Mouse (Mus musculus): Measurements from ENCODE around the gene Gm7694. TPM values are rescaled to one million over a fixed set of nuclear protein-coding genes. Genes with fewer than 3 reads are reported as not detected.

The Gm7694 gene
- 0.21 and 0.39 TPM in 2 replicates for polyA plus RNA-seq (2012)

DNA sequence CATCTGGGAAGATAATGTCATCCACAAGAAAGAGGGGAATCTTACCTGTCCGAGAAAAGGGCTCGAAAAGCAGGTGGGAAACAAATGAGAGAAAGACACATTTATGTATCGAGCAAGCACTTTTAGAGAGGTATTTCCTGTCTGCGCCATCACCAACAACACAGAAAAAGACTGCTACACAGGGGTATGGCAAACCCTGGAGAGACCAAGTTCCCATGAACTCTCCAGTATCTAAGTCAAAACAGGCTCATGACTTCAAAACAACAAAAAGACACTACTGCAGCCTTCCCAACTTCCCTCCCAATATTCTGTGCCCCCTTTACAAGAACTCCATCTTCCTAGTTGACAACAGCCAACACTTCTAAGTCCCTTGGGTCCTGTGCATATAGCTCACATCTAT, at the start of gene Gm7694:
Gene Gm7694, minus strand, starts transcription at position 101 of the 400 bp plus-strand sequence.
- no peak for TF ChIP-seq GATA1 (IDR thresholded peaks at IDR 0.05; ENCODE audit: low read length)

DNA sequence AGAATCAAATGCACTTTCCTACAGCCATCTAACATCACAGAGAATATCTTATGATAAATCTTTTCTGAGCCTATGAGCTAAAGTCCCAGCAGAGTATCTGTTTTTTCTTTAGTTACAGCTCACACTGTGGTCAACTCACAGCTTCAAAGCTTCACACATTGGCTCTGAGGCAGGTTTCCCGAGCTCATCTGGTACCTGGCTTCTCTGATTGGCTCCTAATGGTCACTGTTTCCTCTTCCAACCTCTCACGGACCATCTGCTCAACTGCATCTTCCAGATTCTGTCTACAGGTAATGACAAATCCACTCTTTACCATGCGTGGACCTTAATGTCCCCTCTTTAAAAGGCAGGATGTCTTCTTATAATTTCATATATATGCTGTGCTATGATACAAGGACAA, 47.2 kb upstream of the Gm7694 start:
- no peak for TF ChIP-seq GATA1 (IDR thresholded peaks at IDR 0.05; ENCODE audit: low read length)

DNA sequence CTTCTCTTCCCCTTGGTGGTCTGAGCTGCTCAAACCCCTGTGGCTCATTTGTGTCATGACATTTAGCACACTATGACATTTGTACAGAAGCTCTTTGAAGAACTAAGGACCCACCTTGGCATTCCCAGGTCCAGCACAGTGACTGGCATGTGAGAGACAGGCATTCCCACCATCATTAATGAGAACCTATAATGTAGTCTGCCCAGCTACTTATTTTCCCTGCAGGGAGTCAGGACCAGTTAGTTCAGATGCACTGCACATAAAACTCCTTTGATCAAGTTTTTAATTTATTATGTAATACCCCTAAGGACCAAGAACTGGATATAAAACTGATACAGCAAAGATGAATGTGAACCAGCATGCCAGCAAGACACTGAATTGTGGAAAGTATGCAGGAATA, 44.9 kb upstream of the Gm7694 start:
- no peak for TF ChIP-seq GATA1 (IDR thresholded peaks at IDR 0.05; ENCODE audit: low read length)

GRCm38 (mm10) chr1:170346266-170346665, 40.1 kb upstream of the Gm7694 start:
- TF ChIP-seq GATA1 (IDR thresholded peaks at IDR 0.05; ENCODE audit: low read length) = no peak

DNA sequence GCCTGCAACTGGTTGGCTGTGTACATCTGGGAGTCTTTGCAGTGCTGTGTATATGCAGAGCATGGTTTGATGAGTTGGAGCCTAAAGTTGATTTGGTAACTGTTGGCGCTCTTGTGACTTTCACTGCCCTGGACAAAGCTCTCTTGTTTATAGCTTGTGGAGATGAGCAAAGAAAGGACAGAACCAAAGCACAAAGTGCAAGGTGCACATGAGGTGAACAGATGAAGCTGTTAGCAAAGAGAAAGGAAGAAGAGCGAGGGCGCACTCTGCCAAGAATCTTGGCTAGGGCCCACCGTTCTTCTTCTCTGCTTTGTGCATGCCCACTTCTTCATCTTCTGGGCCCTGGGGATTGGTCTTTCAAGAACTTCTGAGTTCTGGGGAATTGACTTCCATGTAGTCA, 37.8 kb upstream of the Gm7694 start:
- no peak for TF ChIP-seq GATA1 (IDR thresholded peaks at IDR 0.05; ENCODE audit: low read length)

DNA sequence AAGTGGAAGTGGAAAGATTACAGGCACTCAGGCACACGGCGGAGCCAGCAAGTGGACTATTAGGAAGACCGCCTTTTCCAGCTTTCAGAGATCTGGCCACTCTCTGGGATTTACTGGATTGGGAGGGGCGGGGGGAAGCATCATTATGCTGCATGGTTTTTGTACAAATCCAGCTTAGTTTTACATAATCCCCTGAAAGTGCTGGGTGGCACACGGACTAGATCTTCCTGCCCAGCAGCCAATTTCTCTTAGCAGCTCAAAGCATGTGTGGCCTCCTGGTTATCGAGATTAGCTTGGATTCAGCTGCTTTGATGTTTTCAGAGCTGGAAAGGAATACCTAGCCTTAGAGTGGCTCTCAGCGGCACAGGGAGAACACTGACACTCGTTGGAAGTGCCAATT, 36.9 kb upstream of the Gm7694 start:
- TF ChIP-seq GATA1 (IDR thresholded peaks at IDR 0.05; ENCODE audit: low read length) = no peak

- no peak for TF ChIP-seq GATA1 (IDR thresholded peaks at IDR 0.05; ENCODE audit: low read length)
Measured at GRCm38 (mm10) chr1:170339943-170340342, 33.8 kb upstream of the Gm7694 start.

GRCm38 (mm10) chr1:170332775-170333174, 26.6 kb upstream of the Gm7694 start:
- TF ChIP-seq GATA1 (IDR thresholded peaks at IDR 0.05; ENCODE audit: low read length) = no peak

DNA sequence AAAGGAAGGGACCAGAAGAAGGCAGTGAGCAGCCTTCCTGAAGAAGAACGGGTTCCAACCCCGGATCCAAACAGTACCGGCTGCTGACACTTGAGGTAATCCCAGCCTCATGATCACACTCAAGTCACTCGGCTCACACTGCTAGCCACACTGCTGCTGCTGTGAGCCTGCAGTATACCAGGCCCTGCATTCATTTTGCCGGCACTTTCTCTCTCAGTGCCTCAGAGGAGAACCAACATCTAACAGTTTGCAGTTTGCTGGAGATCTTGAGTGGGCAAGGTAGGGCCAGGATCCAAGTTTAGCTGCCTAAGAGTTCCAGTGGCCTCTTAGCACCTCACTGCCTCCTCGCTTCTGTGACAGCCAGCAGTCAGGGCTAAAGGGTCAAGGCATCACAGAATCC, 25.8 kb upstream of the Gm7694 start:
- TF ChIP-seq GATA1 (IDR thresholded peaks at IDR 0.05; ENCODE audit: low read length) = no peak

- TF ChIP-seq GATA1 (IDR thresholded peaks at IDR 0.05; ENCODE audit: low read length) = no peak
Measured at GRCm38 (mm10) chr1:170325277-170325676, 19.1 kb upstream of the Gm7694 start.

DNA sequence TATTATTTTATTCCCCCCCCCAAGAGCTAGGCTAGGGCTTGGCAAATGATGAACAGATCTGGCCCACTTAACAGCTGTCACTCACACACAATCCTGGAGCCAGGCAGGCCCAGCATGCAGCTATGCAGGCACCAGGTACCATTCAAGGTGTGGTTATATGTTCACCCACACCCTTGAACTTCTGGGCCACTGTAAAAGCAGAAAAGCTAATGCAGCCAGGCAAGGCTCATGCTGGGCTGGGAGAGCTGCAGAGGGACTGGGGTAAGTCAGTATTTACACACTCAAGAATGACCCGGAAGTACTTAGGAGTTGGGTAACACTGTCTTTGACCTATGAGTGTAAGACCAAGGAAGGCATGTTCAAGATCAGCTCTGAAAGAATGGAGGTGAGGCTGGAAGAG, 18.2 kb upstream of the Gm7694 start:
- no peak for TF ChIP-seq GATA1 (IDR thresholded peaks at IDR 0.05; ENCODE audit: low read length)

DNA sequence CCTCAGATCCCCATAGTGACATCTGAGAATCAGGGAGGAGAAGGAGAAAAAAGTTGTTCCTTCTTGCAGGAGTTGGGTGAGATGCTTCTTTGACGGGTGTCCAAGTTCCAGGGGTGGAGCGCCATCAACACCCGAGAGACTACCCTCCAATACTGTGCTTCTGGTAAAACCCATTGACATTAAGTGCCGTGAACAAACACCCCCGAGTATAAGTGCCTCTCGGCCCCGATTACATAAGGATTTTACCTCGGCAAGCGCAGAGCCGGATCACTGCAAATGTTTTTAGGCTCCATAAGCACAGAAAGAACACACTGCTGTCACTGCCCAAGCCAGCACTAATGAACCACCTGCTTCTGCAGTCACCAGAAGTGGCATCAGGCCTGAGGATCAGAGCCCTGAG, 16.9 kb upstream of the Gm7694 start:
- no peak for TF ChIP-seq GATA1 (IDR thresholded peaks at IDR 0.05; ENCODE audit: low read length)

GRCm38 (mm10) chr1:170322046-170322445, 15.9 kb upstream of the Gm7694 start:
- no peak for TF ChIP-seq GATA1 (IDR thresholded peaks at IDR 0.05; ENCODE audit: low read length)

GRCm38 (mm10) chr1:170311431-170311830, 5.3 kb upstream of the Gm7694 start:
- TF ChIP-seq GATA1 (IDR thresholded peaks at IDR 0.05; ENCODE audit: low read length) = no peak

DNA sequence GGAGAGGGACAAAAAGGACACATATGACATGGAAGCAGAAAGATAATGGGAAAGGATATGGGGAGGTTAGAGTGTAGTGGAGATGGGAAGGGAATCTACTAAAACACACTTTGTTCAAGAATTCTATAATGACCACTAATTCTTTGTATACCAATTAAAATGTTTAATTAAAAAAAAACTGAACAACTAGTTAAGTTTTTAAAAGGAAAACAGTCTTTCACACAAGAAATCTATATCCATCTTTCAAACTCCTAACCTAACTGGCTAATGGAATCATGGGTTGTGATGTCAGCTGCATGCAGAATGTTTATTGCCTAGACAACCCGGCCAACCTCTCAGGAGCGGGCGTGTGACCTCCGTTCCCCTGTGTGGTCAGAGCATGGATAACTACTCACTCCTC, 2.4 kb upstream of the Gm7694 start, which contains the start of gene Spata46:
Gene Spata46, plus strand, starts transcription at position 301 of the 400 bp plus-strand sequence.
- TF ChIP-seq GATA1 (IDR thresholded peaks at IDR 0.05; ENCODE audit: low read length) = no peak

- TF ChIP-seq GATA1 (IDR thresholded peaks at IDR 0.05; ENCODE audit: low read length) = no peak
Measured at GRCm38 (mm10) chr1:170305002-170305401, 1.1 kb downstream of the Gm7694 start.

DNA sequence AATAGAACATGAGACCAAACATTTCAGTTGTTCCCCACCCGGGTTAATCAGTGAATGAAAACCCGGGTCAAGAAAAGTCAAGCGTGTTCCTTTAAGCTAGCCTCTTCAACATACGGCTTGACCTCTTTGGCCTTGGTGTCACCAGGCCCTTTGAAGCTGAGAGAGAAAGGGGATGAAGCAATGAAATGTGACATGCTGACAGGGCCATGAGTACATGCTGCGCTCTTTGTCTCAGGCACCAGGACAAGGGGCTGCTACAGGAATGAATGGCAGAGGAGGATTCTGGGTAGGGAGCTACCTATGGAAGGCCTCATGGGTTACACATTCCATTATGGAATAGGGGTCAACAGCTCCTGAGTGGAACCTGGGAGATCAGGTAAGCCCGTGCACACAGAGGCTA, 3.0 kb downstream of the Gm7694 start:
- TF ChIP-seq GATA1 (IDR thresholded peaks at IDR 0.05; ENCODE audit: low read length) = no peak

- no peak for TF ChIP-seq GATA1 (IDR thresholded peaks at IDR 0.05; ENCODE audit: low read length)
Measured at GRCm38 (mm10) chr1:170302456-170302855, 3.7 kb downstream of the Gm7694 start.

Data from G1E-ER4 (cell line).